Mouse (Mus musculus) gastrocnemius, adult 18-20 months (tissue): ENCODE results near the gene Prkn. TPM values are rescaled to one million over a fixed set of nuclear protein-coding genes. Genes with fewer than 3 reads are reported as not detected.

Experiments
- DNase-seq: peaks from one replicate; pipeline ENCODE4 v3.0.0; 2021; ENCODE audit warnings: low spot score
- total RNA-seq, 2 experiments: library from RNA; stranded (reverse); gene quantifications; 2 replicates each; pipeline ENCODE4 v1.2.3; 2021

Prkn gene
- total RNA-seq, 2 experiments from 2014 or later: 23.1 to 23.8 TPM

DNA sequence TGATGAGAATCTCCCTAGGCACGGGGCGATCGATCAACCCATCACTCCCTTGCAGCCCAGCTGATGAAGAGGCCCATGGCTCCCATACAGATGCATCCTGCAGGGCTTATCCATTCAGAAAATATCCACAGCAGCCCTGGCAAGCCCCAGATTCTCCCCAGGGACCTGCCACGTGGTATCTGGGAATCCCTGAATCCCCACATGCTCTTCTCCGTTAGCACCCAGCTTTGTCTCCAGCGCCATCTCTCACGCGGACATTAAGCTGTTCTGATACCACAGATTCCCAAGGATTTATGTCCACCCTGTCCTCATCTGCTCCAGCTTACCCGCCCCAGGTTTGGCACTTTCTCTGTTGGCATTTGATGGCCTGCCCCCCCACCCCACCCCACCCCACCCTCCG is 1225.9 kb downstream of the Prkn start:
- DNase-seq: no peak

DNA sequence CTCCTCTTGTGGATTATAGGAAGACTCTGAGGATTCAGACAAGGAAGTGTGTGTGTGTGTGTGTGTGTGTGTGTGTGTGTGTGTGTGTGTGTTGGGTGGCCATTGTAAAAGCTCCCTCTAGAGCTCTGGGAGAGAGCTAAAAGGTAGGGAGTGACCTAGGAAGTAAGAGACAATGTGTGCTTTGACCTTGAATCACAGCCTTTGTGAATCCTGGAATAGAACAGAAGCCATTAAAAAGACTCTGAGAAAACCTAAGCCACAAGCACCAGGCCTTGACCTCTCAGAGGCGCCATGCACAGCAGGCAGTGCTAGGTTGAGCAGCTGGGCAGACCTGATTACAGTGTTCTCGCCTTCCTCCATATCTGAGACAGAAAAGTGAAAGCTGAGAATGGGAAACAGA is 1236.6 kb downstream of the Prkn start:
- DNase-seq: no peak

- no peak for DNase-seq
Measured at GRCm38 (mm10) chr17:12080656-12081495, 1240.7 kb downstream of the Prkn start.

DNA sequence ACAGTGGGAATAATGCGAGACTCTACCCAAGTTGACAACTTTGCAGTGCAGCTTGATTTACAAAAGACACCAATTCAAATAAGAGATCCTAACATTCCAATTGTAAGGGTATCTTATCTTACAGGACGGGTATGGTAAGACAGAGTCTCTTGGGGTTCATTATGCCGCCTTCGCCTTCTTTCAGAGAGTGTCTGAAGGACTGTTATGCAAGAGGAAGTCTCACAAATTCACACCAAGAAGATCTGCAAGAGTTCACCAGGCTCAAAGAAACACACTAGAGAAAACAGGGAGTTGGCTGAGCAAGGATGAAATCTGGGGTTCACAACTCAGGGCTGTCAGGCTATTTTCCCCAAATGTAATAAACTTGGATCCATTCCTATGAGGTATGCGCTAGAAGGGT is 1242.0 kb downstream of the Prkn start:
- DNase-seq: no peak

GRCm38 (mm10) chr17:12090261-12090927 is 1250.2 kb downstream of the Prkn start:
- no peak for DNase-seq

DNA sequence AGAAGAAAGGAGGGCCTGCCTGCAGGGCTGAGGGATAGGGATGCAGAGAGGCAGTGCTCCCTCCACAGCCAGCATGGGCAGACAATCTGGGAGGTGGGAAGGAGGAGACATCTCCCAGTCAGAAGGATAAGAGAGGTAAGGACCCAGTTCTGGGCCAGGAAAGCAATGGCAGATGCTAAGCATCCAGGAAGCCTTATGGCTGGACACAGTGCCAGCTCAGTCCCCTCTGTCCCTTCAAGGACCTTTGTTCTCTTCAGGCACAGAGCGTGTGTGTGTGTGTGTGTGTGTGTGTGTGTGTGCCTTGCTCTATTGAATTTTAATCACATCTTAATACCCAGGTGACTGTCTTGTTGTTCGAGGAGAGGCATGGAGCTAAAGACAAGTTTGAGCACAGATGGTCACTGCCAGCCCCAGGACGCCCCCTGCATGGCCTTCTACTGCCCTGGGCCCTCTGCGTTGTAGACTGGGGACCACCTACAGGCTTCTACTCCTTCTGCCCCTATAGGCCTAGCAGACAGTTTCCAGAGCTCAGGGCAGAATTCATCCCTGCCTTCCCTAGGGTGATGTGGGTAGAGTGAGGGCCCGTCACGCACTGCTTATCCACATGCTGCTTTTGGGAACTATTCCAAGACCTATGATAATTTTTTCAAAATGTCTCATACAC is 1252.8 kb downstream of the Prkn start:
- no peak for DNase-seq

GRCm38 (mm10) chr17:12094016-12094415 is 1253.8 kb downstream of the Prkn start:
- DNase-seq: no peak

- DNase-seq: peak; percentile 52
Measured at GRCm38 (mm10) chr17:12094827-12095590, 1254.8 kb downstream of the Prkn start.

DNA sequence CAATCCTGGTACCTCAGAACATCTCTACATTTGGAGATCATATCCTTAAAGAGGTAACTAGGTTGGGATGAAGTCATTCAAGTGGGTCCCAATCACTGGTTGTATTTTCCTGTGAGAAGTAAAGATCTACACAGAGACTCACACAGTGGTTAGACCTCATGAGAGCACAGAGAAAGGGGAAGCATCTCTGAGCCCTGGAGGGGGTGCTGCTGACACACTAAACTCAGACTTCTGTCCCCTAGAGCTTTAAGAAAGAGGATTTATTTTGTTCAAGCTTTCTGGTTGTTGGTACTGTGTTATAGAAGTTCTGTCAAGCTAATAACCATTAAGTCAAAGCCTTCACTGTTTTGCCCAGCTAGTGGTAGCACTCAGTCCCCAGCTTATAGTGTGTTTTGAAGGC is 1259.2 kb downstream of the Prkn start:
- DNase-seq: no peak

GRCm38 (mm10) chr17:12102326-12102725 is 1262.1 kb downstream of the Prkn start:
- no peak for DNase-seq

GRCm38 (mm10) chr17:12103781-12104180 is 1263.6 kb downstream of the Prkn start:
- DNase-seq: no peak

- no peak for DNase-seq
Measured at GRCm38 (mm10) chr17:12104245-12104644, 1264.1 kb downstream of the Prkn start.

DNA sequence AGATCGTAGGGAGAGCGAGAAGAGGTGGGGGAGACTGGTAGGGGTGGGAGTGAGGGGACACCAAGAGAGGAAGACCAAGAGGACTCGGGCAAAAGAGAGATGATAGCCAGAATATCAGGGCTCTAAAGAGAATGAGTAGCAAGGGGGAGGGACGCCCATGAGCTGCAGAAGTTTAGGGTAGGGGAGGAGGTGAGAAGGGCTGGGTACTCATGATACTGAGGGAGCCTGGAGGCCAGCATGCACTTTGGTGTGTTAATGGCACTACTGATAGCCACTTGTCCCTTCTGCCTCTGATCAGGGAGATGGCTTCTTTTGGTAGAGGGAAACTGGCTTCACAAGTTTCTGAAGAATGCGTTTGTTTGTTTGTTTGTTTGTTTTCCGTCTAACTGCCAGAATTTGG is 1264.5 kb downstream of the Prkn start:
- DNase-seq: no peak

GRCm38 (mm10) chr17:12106255-12106654 is 1266.1 kb downstream of the Prkn start:
- no peak for DNase-seq

Other genes starting within 250 kb of the Prkn start
- gene Pacrg, start 73 bp upstream of the Prkn start, total RNA-seq: 1 to 10 TPM; 2.2 to 2.6 TPM